Mouse (Mus musculus) heart, embryonic 13.5 days (tissue): ENCODE results near the gene Olfr706. TPM values are rescaled to one million over a fixed set of nuclear protein-coding genes. Genes with fewer than 3 reads are reported as not detected.
"Not testable (repeated sequence)": the region's sequence is repeated elsewhere in the genome, so short reads cannot be mapped to it uniquely, and the experiment has no call there.

Experiments
- ATAC-seq: fragments of 200-750 bp; cut with Nextera tagmentation; 2 replicates; pipeline ENCODE4 v1.8.0; 2017; ENCODE audit warnings: moderate TSS enrichment; ENCODE audit not compliant: insufficient number of reproducible peaks, low FRiP score, low TSS enrichment; ENCODE audit errors: extremely low read depth
- H3K27ac ChIP-seq: fragments of 300-500 bp; sonication (generic); replicated peaks from 2 replicates; pipeline ENCODE4 v1.5.1; 2015; ENCODE audit warnings: moderate library complexity, mild to moderate bottlenecking, inconsistent platforms
- H3K27me3 ChIP-seq: fragments of 300-500 bp; sonication (generic); replicated peaks from 2 replicates; pipeline ENCODE4 v1.6.1; 2015; ENCODE audit warnings: mild to moderate bottlenecking, inconsistent platforms
- H3K36me3 ChIP-seq: fragments of 300-500 bp; sonication (generic); 2 replicates; pipeline ENCODE4 v1.6.1; 2015; ENCODE audit warnings: mild to moderate bottlenecking, inconsistent platforms
- H3K4me1 ChIP-seq: fragments of 300-500 bp; sonication (generic); 2 replicates; pipeline ENCODE4 v1.6.1; 2015; ENCODE audit warnings: inconsistent platforms
- H3K4me2 ChIP-seq: fragments of 300-500 bp; sonication (generic); 2 replicates; pipeline ENCODE4 v1.6.1; 2015; ENCODE audit warnings: inconsistent platforms, mild to moderate bottlenecking, moderate library complexity
- H3K4me3 ChIP-seq: fragments of 300-500 bp; sonication (generic); 2 replicates; pipeline ENCODE4 v1.5.1; 2015; ENCODE audit warnings: moderate library complexity, mild to moderate bottlenecking, inconsistent platforms
- H3K9ac ChIP-seq: fragments of 300-500 bp; sonication (generic); 2 replicates; pipeline ENCODE4 v1.6.1; 2015; ENCODE audit warnings: inconsistent platforms, mild to moderate bottlenecking, moderate library complexity
- H3K9me3 ChIP-seq: fragments of 300-500 bp; sonication (generic); 2 replicates; pipeline ENCODE4 v1.6.1; 2016; ENCODE audit warnings: inconsistent platforms
- WGBS: fragments of 180-500 bp; shearing (Covaris S2); methylation state at CpG from one replicate; pipeline ENCODE4 v1.1.7; 2015; ENCODE audit warnings: mixed read lengths; 5-methylcytosine and 5-hydroxymethylcytosine counted together
- polyA plus RNA-seq: library from polyadenylated mRNA; unstranded; fragments of >200 nt; fragmentation: Nextera tagmentation; extraction: Ambion mirVana; gene quantifications from 2 replicates; pipeline ENCODE4 v1.2.1, GENCODE M21; 2015

Gene Olfr706
- not detected in 2 replicates for polyA plus RNA-seq

GRCm38 (mm10) chr7:106888062-106888461, at the start of gene Olfr706:
Olfr706 (minus strand) TSS chr7:106888162.
- no peak within 1 kb of the TSS for H3K27ac ChIP-seq
- H3K9me3 ChIP-seq, result no peaks in the 10 kb centered on the region
- WGBS, result 67% methylated on average over 2 of the region's 2 CpGs
- H3K9ac ChIP-seq, result no peak within 1 kb of the TSS
- H3K4me2 ChIP-seq, result no peak within 1 kb of the TSS
- ATAC-seq, result no peak
- H3K27me3 ChIP-seq, result no peaks in the 10 kb centered on the region
- H3K4me3 ChIP-seq, result no peak within 1 kb of the TSS
- H3K36me3 ChIP-seq, result no peaks in the 10 kb centered on the region
- no peaks in the 10 kb centered on the region for H3K4me1 ChIP-seq

DNA sequence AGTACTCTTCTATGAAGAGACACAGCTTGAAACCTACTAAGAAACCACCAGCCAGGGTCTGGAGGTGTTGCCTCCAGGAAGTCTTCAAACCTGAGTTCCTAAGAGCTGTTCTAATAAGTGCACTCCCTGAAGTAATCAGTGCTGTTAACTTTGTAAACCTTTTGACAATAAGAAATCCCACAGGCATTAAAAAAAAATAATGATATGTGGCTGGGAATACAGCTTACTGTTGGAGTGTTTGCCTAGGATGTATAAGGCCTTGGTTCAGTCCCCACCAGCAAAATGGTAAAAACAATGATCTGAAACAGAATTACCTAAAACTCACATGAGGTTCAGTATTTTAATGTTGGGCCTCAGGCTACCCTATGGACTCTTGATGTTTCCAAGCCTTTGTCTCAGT, 44.2 kb upstream of the Olfr706 start, which contains the start of gene Olfr709-ps1:
Olfr709-ps1 (minus strand) TSS at position 101 of the 400 bp plus-strand sequence.
- Histone ChIP-seq H3K27ac (no peak within 1 kb of the TSS), H3K9me3 (no peaks in the 10 kb centered on the region)

DNA sequence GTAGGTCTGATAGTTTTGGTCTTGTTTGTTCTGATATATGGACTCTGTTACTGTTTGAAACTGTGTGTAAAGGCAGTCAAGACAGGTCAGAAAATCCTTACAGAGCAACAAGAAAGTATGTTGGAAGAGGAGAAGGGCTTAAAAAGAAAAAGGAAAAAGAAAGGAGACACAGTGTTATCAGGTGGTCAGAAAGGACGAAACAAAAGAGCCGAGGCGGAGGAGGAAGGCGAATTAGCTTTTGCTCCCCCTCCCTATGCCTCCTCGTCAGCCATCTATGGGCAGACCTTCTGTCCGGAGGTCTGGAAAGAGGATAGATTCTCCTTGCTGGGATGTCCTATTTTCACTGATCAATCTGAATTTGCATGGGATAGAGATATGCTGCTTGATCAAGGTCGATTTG, 33.0 kb upstream of the Olfr706 start:
- H3K9ac ChIP-seq, H3K4me1 ChIP-seq, H3K36me3 ChIP-seq, ATAC-seq, H3K4me3 ChIP-seq, H3K27me3 ChIP-seq, H3K27ac ChIP-seq, H3K9me3 ChIP-seq, H3K4me2 ChIP-seq: not testable (repeated sequence)
- 86% methylated on average over 7 of the region's 7 CpGs for WGBS

More for the DNA sequence above, 44.2 kb upstream of the Olfr706 start, which contains the start of gene Olfr709-ps1:
- ATAC-seq, result no peak
- no peak within 1 kb of the TSS for H3K4me2 ChIP-seq
- no peaks in the 10 kb centered on the region for H3K27me3 ChIP-seq
- no peaks in the 10 kb centered on the region for H3K4me1 ChIP-seq
- H3K36me3 ChIP-seq, result no peaks in the 10 kb centered on the region
- no peak within 1 kb of the TSS for H3K9ac ChIP-seq
- H3K4me3 ChIP-seq, result no peak within 1 kb of the TSS

DNA sequence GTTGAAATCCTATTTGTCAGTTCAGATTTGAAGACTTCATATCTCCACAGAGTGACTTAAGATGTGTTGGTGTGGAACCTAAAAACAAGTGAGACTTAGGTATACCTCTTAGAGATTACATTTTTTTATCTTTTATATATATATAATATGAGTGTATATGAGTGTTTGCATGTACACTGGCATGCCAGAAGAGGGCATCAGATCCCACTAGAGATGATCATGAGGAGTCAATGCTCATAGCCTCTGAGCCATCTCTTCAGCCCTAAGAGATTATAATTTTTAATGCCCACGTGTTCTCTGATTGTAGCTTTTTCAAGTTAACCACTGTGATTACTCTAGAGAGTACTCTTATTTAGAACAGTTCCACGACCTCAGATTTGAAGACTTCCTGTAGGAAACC, 19.7 kb upstream of the Olfr706 start, which contains the start of gene Olfr1532-ps1:
Olfr1532-ps1 (plus strand) TSS at position 326 of the 400 bp plus-strand sequence.
- no peak within 1 kb of the TSS for H3K4me2 ChIP-seq
- no peaks in the 10 kb centered on the region for H3K9me3 ChIP-seq
- WGBS, result 52% methylated on average over 2 of the region's 2 CpGs
- no peaks in the 10 kb centered on the region for H3K27me3 ChIP-seq
- H3K4me3 ChIP-seq, result no peak within 1 kb of the TSS
- H3K4me1 ChIP-seq, result no peaks in the 10 kb centered on the region
- H3K36me3 ChIP-seq, result no peaks in the 10 kb centered on the region
- no peak for ATAC-seq
- H3K9ac ChIP-seq, result no peak within 1 kb of the TSS
- H3K27ac ChIP-seq, result no peak within 1 kb of the TSS

GRCm38 (mm10) chr7:106901141-106901540, 13.2 kb upstream of the Olfr706 start, which contains the start of gene Olfr707:
Olfr707 (minus strand) TSS chr7:106901241.
- H3K4me2 ChIP-seq, H3K27me3 ChIP-seq, H3K27ac ChIP-seq, H3K36me3 ChIP-seq, H3K9ac ChIP-seq, H3K4me3 ChIP-seq, H3K9me3 ChIP-seq, H3K4me1 ChIP-seq, ATAC-seq: not testable (repeated sequence)
- 77% methylated on average over 3 of the region's 3 CpGs for WGBS

GRCm38 (mm10) chr7:106876791-106877190, 11.2 kb downstream of the Olfr706 start, which contains the start of gene Olfr705:
Olfr705 (minus strand) TSS chr7:106876891.
- no peak for ATAC-seq
- no peaks in the 10 kb centered on the region for H3K36me3 ChIP-seq
- no peaks in the 10 kb centered on the region for H3K4me1 ChIP-seq

GRCm38 (mm10) chr7:106862885-106863284, 25.1 kb downstream of the Olfr706 start, which contains the start of gene Olfr704:
Olfr704 (plus strand) TSS chr7:106863185.
- Histone ChIP-seq H3K4me2 (no peak within 1 kb of the TSS), H3K9me3 (0 out of 2 replicates have a peak, but pooled peaks cover 4% of the 10 kb centered on the region), H3K27me3 (no peaks in the 10 kb centered on the region), H3K36me3 (no peaks in the 10 kb centered on the region), H3K4me1 (no peaks in the 10 kb centered on the region), H3K4me3 (no peak within 1 kb of the TSS), H3K9ac (no peak within 1 kb of the TSS), H3K27ac (no peak within 1 kb of the TSS)
- ATAC-seq, result no peak

More at GRCm38 (mm10) chr7:106876791-106877190, 11.2 kb downstream of the Olfr706 start, which contains the start of gene Olfr705:
- no peak within 1 kb of the TSS for H3K4me2 ChIP-seq
- 67% methylated on average over 3 of the region's 3 CpGs for WGBS
- no peak within 1 kb of the TSS for H3K4me3 ChIP-seq
- H3K9me3 ChIP-seq, result no peaks in the 10 kb centered on the region
- H3K27me3 ChIP-seq, result no peaks in the 10 kb centered on the region
- H3K9ac ChIP-seq, result no peak within 1 kb of the TSS
- no peak within 1 kb of the TSS for H3K27ac ChIP-seq

- Histone ChIP-seq H3K4me3 (no peak within 1 kb of the TSS), H3K9ac (no peak within 1 kb of the TSS), H3K27ac (no peak within 1 kb of the TSS), H3K27me3 (no peaks in the 10 kb centered on the region), H3K9me3 (peaks cover 11% of the 10 kb centered on the region; the same call in 1 of the 2 replicates), H3K36me3 (no peaks in the 10 kb centered on the region), H3K4me2 (no peak within 1 kb of the TSS), H3K4me1 (no peaks in the 10 kb centered on the region)
- no peak for ATAC-seq
- WGBS, result 46% methylated on average over 2 of the region's 2 CpGs
Measured at GRCm38 (mm10) chr7:106843060-106843459, 44.9 kb downstream of the Olfr706 start, which contains the start of gene Olfr703. Olfr703 (plus strand) TSS chr7:106843360.

DNA sequence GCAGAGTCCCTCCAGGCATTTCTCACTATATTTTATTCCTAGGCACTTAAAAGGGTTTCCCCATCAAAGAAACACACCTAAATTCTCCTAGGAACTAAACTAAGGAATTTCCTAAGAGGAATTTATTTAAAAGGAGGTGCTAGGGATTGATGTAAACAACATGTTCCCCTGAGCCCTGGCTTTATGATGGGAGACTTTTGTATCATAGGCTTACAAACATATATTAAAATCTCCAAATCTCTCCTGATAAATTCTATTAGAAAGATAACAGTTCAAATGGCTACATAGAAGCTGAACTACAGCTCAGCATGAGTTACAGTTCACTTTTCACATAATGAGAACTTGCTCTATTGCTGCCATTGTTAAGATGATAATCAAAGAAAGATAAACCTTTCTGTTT, 54.2 kb downstream of the Olfr706 start, which contains the start of gene Olfr702:
Olfr702 (minus strand) TSS at position 101 of the 400 bp plus-strand sequence.
- no peak within 1 kb of the TSS for H3K4me2 ChIP-seq
- no peak within 1 kb of the TSS for H3K27ac ChIP-seq
- H3K4me3 ChIP-seq, result no peak within 1 kb of the TSS
- no peaks in the 10 kb centered on the region for H3K27me3 ChIP-seq
- H3K9ac ChIP-seq, result no peak within 1 kb of the TSS
- H3K9me3 ChIP-seq, result peaks cover 3% of the 10 kb centered on the region; the same call in 1 of the 2 replicates
- no peak for ATAC-seq
- no peaks in the 10 kb centered on the region for H3K4me1 ChIP-seq
- no peaks in the 10 kb centered on the region for H3K36me3 ChIP-seq

Other genes with a start within 250 kb of the Olfr706 start
- gene Olfr693, start 207.6 kb downstream of the Olfr706 start, polyA plus RNA-seq, result not detected in 2 replicates
- not detected in 2 replicates for gene Olfr694, start 196.3 kb downstream of the Olfr706 start, polyA plus RNA-seq
- gene Olfr695, start 171.8 kb downstream of the Olfr706 start, polyA plus RNA-seq, result not detected in 2 replicates
- gene Olfr697, start 145.7 kb downstream of the Olfr706 start, polyA plus RNA-seq, result not detected in 2 replicates
- gene Olfr698, start 132.8 kb downstream of the Olfr706 start, polyA plus RNA-seq, result not detected in 2 replicates
- not detected in 2 replicates for gene Olfr699, start 95.0 kb downstream of the Olfr706 start, polyA plus RNA-seq
- gene Olfr700, start 79.3 kb downstream of the Olfr706 start, polyA plus RNA-seq, result not detected in 2 replicates
- gene Olfr701, start 74.0 kb downstream of the Olfr706 start, polyA plus RNA-seq, result not detected in 2 replicates
- gene Olfr702, start 54.3 kb downstream of the Olfr706 start, polyA plus RNA-seq, result not detected in 2 replicates
- gene Olfr703, start 44.8 kb downstream of the Olfr706 start, polyA plus RNA-seq, result not detected in 2 replicates
- not detected in 2 replicates for gene Olfr704, start 25.0 kb downstream of the Olfr706 start, polyA plus RNA-seq
- not detected in 2 replicates for gene Olfr705, start 11.3 kb downstream of the Olfr706 start, polyA plus RNA-seq
- gene Olfr707, start 13.1 kb upstream of the Olfr706 start, polyA plus RNA-seq, result not detected in 2 replicates
- not detected in 2 replicates for gene Olfr1532-ps1, start 19.8 kb upstream of the Olfr706 start, polyA plus RNA-seq
- not detected in 2 replicates for gene Olfr709-ps1, start 44.1 kb upstream of the Olfr706 start, polyA plus RNA-seq
- gene Olfr710, start 60.1 kb upstream of the Olfr706 start, polyA plus RNA-seq, result not detected in 2 replicates
- not detected in 2 replicates for gene Olfr6, start 75.8 kb upstream of the Olfr706 start, polyA plus RNA-seq
- not detected in 2 replicates for gene Olfr711, start 87.3 kb upstream of the Olfr706 start, polyA plus RNA-seq
- gene Olfr2, start 117.9 kb upstream of the Olfr706 start, polyA plus RNA-seq, result not detected in 2 replicates
- not detected in 2 replicates for gene Olfr713, start 143.0 kb upstream of the Olfr706 start, polyA plus RNA-seq
- gene Olfr714, start 182.8 kb upstream of the Olfr706 start, polyA plus RNA-seq, result not detected in 2 replicates
- gene Olfr17, start 205.1 kb upstream of the Olfr706 start, polyA plus RNA-seq, result not detected in 2 replicates
- not detected in 2 replicates for gene Olfr715b, start 222.2 kb upstream of the Olfr706 start, polyA plus RNA-seq
- not detected in 2 replicates for gene Olfr715, start 242.9 kb upstream of the Olfr706 start, polyA plus RNA-seq